Mouse (Mus musculus): ENCODE measurements at regions not wholly inside any gene's neighbourhood (a gene's known extent, or its start where the extent isn't known, plus 50 kb on each side); places are given as distances from the start of the nearest gene placed in this dataset.
"Not testable (repeated sequence)": the region's sequence is repeated elsewhere in the genome, so short reads cannot be mapped to it uniquely, and the experiment has no call there.

- DNase-seq (ENCODE audit: low spot score in 2 of 2) = no peak
- intact Hi-C loops (cut with DNase I) = no loop called here
Observed at GRCm38 (mm10) chr8:8862767-8863166, 172.4 kb upstream of the Arglu1 start.

GRCm38 (mm10) chr8:8861331-8861940 is 171.1 kb upstream of the Arglu1 start:
- intact Hi-C loops (cut with DNase I) = no loop called here
- no peak for DNase-seq (ENCODE audit: low spot score in 2 of 2)

GRCm38 (mm10) chr8:8858636-8859035 is 168.3 kb upstream of the Arglu1 start:
- DNase-seq (ENCODE audit: low spot score in 2 of 2) = no peak
- intact Hi-C loops (cut with DNase I) = no loop called here

- DNase-seq (ENCODE audit: low spot score in 2 of 2) = no peak
- intact Hi-C loops (cut with DNase I) = no loop called here
Observed at GRCm38 (mm10) chr8:8852656-8853366, 162.5 kb upstream of the Arglu1 start.

GRCm38 (mm10) chr8:8851271-8851670 is 160.9 kb upstream of the Arglu1 start:
- DNase-seq (ENCODE audit: low spot score in 2 of 2) = no peak
- intact Hi-C loops (cut with DNase I) = no loop called here

- intact Hi-C loops (cut with DNase I) = no loop called here
- no peak for DNase-seq (ENCODE audit: low spot score in 2 of 2)
Observed at GRCm38 (mm10) chr8:8850766-8851165, 160.4 kb upstream of the Arglu1 start.

GRCm38 (mm10) chr8:8847579-8847978 is 157.3 kb upstream of the Arglu1 start:
- intact Hi-C loops (cut with DNase I) = no loop called here
- no peak for DNase-seq (ENCODE audit: low spot score in 2 of 2)

- DNase-seq (ENCODE audit: low spot score in 2 of 2) = no peak
- intact Hi-C loops (cut with DNase I) = no loop called here
Observed at GRCm38 (mm10) chr8:8842326-8842725, 152.0 kb upstream of the Arglu1 start.

GRCm38 (mm10) chr8:8836166-8836565 is 145.8 kb upstream of the Arglu1 start:
- DNase-seq (ENCODE audit: low spot score in 2 of 2); intact Hi-C loops (cut with DNase I): not testable (repeated sequence)

GRCm38 (mm10) chr8:8831306-8831705 is 141.0 kb upstream of the Arglu1 start:
- intact Hi-C loops (cut with DNase I) = no loop called here
- no peak for DNase-seq (ENCODE audit: low spot score in 2 of 2)

GRCm38 (mm10) chr8:8829230-8829629 is 138.9 kb upstream of the Arglu1 start:
- intact Hi-C loops (cut with DNase I) = no loop called here

GRCm38 (mm10) chr8:8827555-8827954 is 137.2 kb upstream of the Arglu1 start:
- no peak for DNase-seq (ENCODE audit: low spot score in 2 of 2)
- intact Hi-C loops (cut with DNase I) = no loop called here

More at GRCm38 (mm10) chr8:8829230-8829629, 138.9 kb upstream of the Arglu1 start:
- DNase-seq (ENCODE audit: low spot score in 2 of 2) = no peak

- intact Hi-C loops (cut with DNase I) = no loop called here
- DNase-seq (ENCODE audit: low spot score in 2 of 2) = no peak
Observed at GRCm38 (mm10) chr8:8826801-8827200, 136.5 kb upstream of the Arglu1 start.

- no peak for DNase-seq (ENCODE audit: low spot score in 2 of 2)
- intact Hi-C loops (cut with DNase I) = no loop called here
Observed at GRCm38 (mm10) chr8:8824886-8825285, 134.6 kb upstream of the Arglu1 start.

- DNase-seq (ENCODE audit: low spot score in 2 of 2) = no peak
- intact Hi-C loops (cut with DNase I) = no loop called here
Observed at GRCm38 (mm10) chr8:8821119-8821518, 130.8 kb upstream of the Arglu1 start.

- DNase-seq (ENCODE audit: low spot score in 2 of 2) = no peak
- intact Hi-C loops (cut with DNase I) = no loop called here
Observed at GRCm38 (mm10) chr8:8820614-8821013, 130.3 kb upstream of the Arglu1 start.

- no peak for DNase-seq (ENCODE audit: low spot score in 2 of 2)
- intact Hi-C loops (cut with DNase I) = no loop called here
Observed at GRCm38 (mm10) chr8:8819233-8819931, 129.1 kb upstream of the Arglu1 start.

- DNase-seq (ENCODE audit: low spot score in 2 of 2) = no peak
- intact Hi-C loops (cut with DNase I) = no loop called here
Observed at GRCm38 (mm10) chr8:8812807-8813167, 122.5 kb upstream of the Arglu1 start.

GRCm38 (mm10) chr8:8812051-8812806 is 121.9 kb upstream of the Arglu1 start:
- intact Hi-C loops (cut with DNase I) = no loop called here
- DNase-seq (ENCODE audit: low spot score in 2 of 2) = no peak

- intact Hi-C loops (cut with DNase I) = no loop called here
- no peak for DNase-seq (ENCODE audit: low spot score in 2 of 2)
Observed at GRCm38 (mm10) chr8:8810928-8811327, 120.6 kb upstream of the Arglu1 start.
